Mouse (Mus musculus) midbrain, embryonic 10.5 days (tissue): ENCODE data around the gene Kif5c. TPM values are rescaled to one million over a fixed set of nuclear protein-coding genes. Genes with fewer than 3 reads are reported as not detected.

ENCODE experiments used
- DNase-seq: peaks from one replicate; pipeline ENCODE4 v3.0.0-alpha.2; 2017; ENCODE audit warnings: low spot score
- H3K27ac ChIP-seq: fragments of 300-500 bp; sonication (generic); replicated peaks from 2 replicates; pipeline ENCODE4 v1.5.1; 2016; ENCODE audit warnings: mild to moderate bottlenecking
- H3K27me3 ChIP-seq: fragments of 300-500 bp; sonication (generic); 2 replicates; pipeline ENCODE4 v1.6.1; 2016; ENCODE audit warnings: low read depth, mild to moderate bottlenecking; ENCODE audit not compliant: poor library complexity, severe bottlenecking
- H3K36me3 ChIP-seq: fragments of 300-500 bp; sonication (generic); 2 replicates; pipeline ENCODE4 v1.6.1; 2016; ENCODE audit warnings: mild to moderate bottlenecking, moderate library complexity
- H3K4me1 ChIP-seq: fragments of 300-500 bp; sonication (generic); 2 replicates; pipeline ENCODE4 v1.6.1; 2016
- H3K4me3 ChIP-seq: fragments of 300-500 bp; sonication (generic); 2 replicates; pipeline ENCODE4 v1.5.1; 2016; ENCODE audit warnings: mild to moderate bottlenecking, moderate library complexity
- H3K9me3 ChIP-seq: fragments of 300-500 bp; sonication (generic); replicated peaks from 2 replicates; pipeline ENCODE4 v1.6.1; 2016; ENCODE audit warnings: mild to moderate bottlenecking
- WGBS: fragments of 180-500 bp; shearing (Covaris S2); methylation state at CpG from one replicate; pipeline ENCODE4 v1.1.7; 2016; 5-methylcytosine and 5-hydroxymethylcytosine counted together
- polyA plus RNA-seq: library from polyadenylated mRNA; unstranded; fragments of >200 nt; fragmentation: Nextera tagmentation; extraction: Ambion mirVana; gene quantifications from 2 replicates; pipeline ENCODE4 v1.2.1, GENCODE M21; 2016

Kif5c gene
- polyA plus RNA-seq, 1 experiment from 2014 or later, result 37.3 TPM

DNA sequence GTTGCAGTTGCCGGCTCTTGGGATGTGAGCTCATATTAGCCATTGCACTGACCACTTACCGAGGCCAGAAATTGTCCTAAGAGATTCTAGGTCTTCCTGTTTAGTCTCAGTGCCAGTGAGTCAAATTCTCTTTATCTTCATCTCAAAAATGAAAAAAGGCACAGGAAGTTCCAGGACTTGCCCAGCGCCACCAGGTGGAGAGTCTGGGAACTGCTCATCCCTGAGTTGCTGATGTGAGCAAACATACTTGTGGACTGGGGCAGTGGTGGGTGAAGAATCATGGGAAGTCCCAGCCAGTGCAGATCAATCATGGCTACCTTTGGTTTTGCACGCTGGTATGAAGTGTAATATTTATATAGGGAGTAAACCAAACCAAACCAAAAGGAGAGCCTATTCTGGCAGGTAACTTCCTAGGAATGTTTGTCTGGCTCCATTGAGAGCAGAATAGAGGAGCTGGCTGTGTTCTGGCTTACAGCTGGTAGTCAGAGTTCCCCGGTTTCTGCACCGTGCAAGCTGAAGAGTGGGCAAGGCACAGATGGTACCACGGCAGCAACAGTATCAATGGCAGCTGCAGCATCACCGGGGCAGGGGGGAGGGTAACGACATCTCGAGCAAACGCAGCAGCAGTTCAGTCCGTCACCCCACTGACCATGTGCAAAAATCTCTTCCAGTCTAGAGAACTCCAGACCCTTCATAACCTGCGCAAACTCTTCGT lies 129.7 kb downstream of the Kif5c start:
- H3K4me1 ChIP-seq, result peaks cover 13% of the 10 kb centered on the region; the same call in 1 of the 2 replicates
- peak; percentile 53 for DNase-seq
- H3K27ac ChIP-seq, result no peak overlapping the region
- H3K9me3 ChIP-seq, result no peaks in the 10 kb centered on the region
- H3K4me3 ChIP-seq, result no peak overlapping the region
- no peaks in the 10 kb centered on the region for H3K27me3 ChIP-seq
- peaks cover 96% of the 10 kb centered on the region for H3K36me3 ChIP-seq
- 84% methylated on average over 14 of the region's 14 CpGs for WGBS

DNA sequence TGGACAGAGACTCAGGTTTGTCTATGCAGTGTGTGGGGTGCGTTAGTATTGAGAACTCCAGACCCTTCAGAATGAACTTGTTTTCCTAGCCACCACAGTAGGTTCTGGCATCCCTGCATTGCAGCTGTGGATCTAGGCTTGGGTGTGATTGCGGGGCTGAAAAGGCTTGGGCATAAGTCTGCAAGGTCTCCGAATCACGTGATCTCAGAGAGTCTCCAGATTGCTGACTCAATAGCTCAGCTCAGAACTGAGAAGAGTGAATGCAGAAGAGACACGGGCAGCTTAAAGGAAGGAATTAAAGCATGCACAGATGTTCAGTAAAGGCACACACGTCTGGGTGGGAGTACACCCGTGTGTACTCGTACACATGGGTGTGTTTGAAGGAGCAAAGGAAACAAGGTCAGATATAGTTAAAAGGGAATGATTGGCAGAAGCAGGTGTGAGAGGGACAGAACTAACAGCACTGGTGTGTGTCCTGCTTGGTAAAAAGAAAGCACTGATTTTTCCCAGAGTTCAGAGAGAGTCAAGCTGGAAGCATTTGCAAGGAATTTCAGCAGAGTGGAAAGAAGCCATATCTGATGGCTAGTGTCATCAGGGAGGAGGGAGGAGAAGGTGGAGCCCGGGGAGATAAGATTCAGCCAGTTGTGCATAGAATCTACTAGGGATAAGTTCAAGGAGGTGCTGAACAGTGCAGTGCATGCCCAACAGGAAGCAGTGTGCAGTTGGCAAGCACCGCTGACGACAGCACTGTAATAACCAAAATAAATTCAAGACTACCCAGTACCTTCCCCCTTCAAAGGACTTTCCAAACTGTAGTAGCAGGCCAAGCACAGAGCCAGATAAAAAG lies 130.9 kb downstream of the Kif5c start:
- Histone ChIP-seq H3K4me3 (no peak overlapping the region), H3K27ac (no peak overlapping the region), H3K9me3 (no peaks in the 10 kb centered on the region), H3K27me3 (no peaks in the 10 kb centered on the region), H3K4me1 (peaks cover 4% of the 10 kb centered on the region; the same call in 1 of the 2 replicates), H3K36me3 (peaks cover 94% of the 10 kb centered on the region)
- WGBS, result 91% methylated on average over 11 of the region's 11 CpGs
- DNase-seq, result no peak

DNA sequence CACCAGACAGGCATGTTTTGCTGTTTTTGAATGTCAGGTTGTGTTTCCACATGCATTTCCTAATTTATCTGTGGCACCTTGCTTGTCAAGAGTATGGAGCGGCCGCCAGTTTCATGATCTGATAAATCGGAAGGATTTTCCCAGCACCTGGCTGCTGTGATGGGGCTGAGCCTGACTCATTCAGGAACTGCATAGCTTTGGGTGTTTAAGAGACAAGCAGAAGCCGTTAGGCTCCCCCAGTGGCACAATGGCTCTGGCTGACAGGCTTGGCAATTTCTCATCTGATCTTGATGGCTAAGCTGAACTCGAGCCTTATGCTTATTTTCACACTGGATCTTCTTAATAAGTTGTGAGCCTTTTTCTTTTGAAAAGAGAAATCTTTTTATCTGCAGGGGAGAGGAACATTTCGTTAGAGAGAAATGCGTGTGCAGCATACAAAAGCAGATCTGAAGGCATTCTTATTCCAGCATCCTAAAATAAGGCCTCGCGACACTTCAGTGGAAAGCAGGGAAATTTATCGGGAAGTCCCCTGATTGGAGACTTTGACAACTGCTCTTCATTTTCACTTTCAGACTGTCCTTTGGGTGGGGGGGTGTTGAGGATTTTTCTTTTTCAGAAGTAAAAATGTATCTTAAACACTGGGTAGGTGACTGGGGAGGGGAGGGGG lies 132.6 kb downstream of the Kif5c start:
- Histone ChIP-seq H3K4me1 (no peaks in the 10 kb centered on the region), H3K27me3 (no peaks in the 10 kb centered on the region), H3K27ac (no peak overlapping the region), H3K9me3 (no peaks in the 10 kb centered on the region), H3K36me3 (peaks cover 94% of the 10 kb centered on the region), H3K4me3 (no peak overlapping the region)
- no peak for DNase-seq
- WGBS, result 89% methylated on average over 10 of the region's 10 CpGs

DNA sequence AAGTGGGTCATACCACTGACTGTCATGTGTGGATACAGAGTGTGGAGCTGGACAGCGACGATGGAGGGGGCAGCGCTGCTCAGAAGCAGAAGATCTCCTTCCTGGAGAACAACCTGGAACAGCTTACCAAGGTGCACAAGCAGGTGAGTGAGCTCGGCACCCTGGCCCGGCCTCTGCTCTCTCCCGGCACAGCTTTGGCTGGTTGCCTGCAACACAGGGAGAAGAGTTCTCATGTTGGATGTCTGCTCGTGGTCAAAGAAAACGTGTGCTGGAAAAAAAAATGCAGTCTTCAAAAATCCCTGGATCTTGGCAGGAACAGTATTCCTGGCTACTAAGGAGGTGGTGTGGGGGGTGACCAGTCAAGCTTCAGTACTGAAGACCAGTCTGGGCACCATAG lies 133.1 kb downstream of the Kif5c start:
- Histone ChIP-seq H3K4me1 (no peaks in the 10 kb centered on the region), H3K27me3 (no peaks in the 10 kb centered on the region), H3K36me3 (peaks cover 94% of the 10 kb centered on the region), H3K9me3 (no peaks in the 10 kb centered on the region), H3K27ac (no peak overlapping the region), H3K4me3 (no peak overlapping the region)
- 93% methylated on average over 8 of the region's 8 CpGs for WGBS
- DNase-seq, result no peak

DNA sequence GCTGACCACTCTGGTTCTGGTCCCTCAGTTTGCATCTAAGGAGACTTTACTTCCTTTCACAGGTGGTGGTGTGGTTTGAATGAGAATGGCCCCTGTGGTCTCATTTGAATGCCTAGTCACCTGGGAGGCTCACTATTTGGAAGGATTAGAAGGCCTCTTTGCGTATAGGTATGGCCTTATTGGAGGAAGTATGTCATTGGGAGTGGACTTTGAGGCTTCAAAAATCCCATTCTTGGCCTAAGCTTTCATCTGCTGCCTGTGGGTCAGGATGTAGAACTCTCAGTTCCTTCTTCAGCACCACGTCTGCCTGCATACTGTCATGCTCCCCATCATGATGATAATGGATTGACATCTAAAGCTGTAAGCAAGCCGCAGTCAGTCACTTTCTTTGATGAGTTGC lies 134.0 kb downstream of the Kif5c start:
- no peak overlapping the region for H3K27ac ChIP-seq
- WGBS, result 96% methylated on average over 3 of the region's 3 CpGs
- no peaks in the 10 kb centered on the region for H3K9me3 ChIP-seq
- H3K4me3 ChIP-seq, result no peak overlapping the region
- no peak for DNase-seq
- no peaks in the 10 kb centered on the region for H3K4me1 ChIP-seq
- H3K36me3 ChIP-seq, result peaks cover 94% of the 10 kb centered on the region
- H3K27me3 ChIP-seq, result no peaks in the 10 kb centered on the region

DNA sequence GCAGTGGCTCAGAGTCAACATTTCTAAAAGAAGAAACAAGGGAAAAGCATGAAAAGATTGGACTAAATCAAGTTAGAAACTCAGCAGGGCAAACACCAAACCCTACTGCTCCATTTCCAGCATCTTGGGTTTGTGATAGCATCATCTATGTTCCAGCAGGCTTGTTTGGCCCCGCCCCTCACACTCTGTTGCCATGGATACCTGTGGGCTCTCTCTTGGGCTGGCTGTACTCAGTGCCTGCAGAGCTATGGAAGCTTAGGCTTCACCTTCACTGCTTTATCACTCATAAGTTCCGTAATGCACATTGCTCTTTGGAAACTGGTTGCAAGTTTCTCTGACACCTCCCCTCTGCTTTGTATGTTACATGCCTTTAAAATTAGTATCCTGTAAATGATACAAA lies 136.0 kb downstream of the Kif5c start:
- Histone ChIP-seq H3K27ac (no peak overlapping the region), H3K36me3 (peaks cover 98% of the 10 kb centered on the region), H3K27me3 (no peaks in the 10 kb centered on the region), H3K4me3 (no peak overlapping the region), H3K4me1 (no peaks in the 10 kb centered on the region), H3K9me3 (no peaks in the 10 kb centered on the region)
- whole genome bisulfite sequencing, result 58% methylated on average over 2 of the region's 2 CpGs
- peak; percentile 34 for DNase-seq

DNA sequence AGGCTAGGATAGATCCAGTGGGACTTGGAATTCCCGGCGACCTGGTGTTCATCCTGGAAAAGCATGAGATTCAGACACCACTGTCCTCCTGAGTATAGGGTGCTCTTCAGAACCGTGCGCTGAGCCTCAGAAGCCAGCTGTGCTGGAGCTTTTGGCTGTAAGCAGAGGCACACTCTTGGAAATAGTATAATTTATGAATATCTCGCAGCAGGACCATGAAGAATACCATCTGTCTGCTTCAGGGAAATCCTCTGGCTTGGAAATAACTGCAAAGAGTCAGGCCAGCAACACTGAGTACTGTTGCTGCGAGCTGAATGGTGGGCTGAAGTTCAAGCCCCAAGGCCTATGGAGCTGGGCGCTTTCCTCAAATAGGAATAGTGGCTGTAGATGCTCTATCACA lies 138.5 kb downstream of the Kif5c start:
- no peak for DNase-seq
- Histone ChIP-seq H3K9me3 (no peaks in the 10 kb centered on the region), H3K4me3 (no peak overlapping the region), H3K36me3 (peaks cover 98% of the 10 kb centered on the region), H3K4me1 (no peaks in the 10 kb centered on the region), H3K27ac (no peak overlapping the region), H3K27me3 (no peaks in the 10 kb centered on the region)
- 94% methylated on average over 7 of the region's 7 CpGs for WGBS

DNA sequence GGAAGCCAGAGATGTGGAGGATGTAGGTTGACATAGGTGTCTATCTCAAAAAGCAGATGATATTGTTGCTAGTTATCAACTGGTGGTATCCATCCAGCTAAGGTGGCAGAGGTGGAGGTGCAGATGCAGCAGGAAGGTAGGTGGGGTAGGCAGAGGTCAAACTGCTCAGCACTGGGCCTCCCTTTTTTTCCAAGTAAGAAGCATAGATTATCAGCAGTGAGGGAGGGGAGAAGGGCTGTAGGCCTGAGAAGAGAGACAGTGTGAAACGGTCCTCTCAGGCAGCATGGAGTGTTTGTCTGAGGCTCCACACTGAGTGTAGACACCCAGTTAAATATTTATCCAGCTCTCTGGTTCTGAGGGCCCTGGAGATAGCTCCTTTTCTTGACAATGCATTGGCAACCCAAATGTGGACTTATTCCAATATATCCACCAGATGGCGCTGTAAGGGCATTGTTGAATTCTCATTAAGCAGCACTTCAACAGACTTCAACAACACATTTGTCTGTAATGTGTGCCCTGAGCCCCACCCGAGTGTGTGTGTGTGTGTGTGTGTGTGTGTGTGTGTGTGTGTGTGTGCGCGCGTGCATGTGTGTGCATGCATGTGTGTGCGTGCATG lies 145.3 kb downstream of the Kif5c start:
- Histone ChIP-seq H3K27ac (no peak overlapping the region), H3K36me3 (peaks cover 87% of the 10 kb centered on the region), H3K9me3 (no peaks in the 10 kb centered on the region), H3K4me1 (peaks cover 3% of the 10 kb centered on the region; the same call in 1 of the 2 replicates), H3K27me3 (no peaks in the 10 kb centered on the region), H3K4me3 (no peak overlapping the region)
- peak; percentile 58 for DNase-seq
- 54% methylated on average over 7 of the region's 7 CpGs for WGBS

DNA sequence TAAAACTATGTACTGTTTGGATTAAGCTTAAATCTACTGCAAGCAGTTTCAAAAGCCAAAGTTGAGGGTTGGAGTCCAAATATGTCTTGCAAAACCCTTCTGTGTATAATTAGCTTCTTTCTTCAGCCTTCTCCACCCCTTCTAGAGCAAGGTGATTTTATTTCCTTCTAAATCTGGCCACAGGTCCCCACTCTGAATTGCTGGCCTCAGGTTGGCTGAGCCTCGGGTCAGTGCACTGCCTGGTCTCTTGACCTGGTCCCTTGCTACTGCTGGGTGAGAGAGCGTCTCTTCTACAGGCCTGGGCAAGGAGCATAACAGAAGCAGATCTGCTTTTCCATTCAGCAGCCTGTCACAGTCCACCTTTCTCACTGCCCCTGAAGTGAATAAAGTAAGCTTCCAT lies 149.8 kb downstream of the Kif5c start:
- Histone ChIP-seq H3K27ac (no peak overlapping the region), H3K27me3 (no peaks in the 10 kb centered on the region), H3K9me3 (no peaks in the 10 kb centered on the region), H3K36me3 (peaks cover 73% of the 10 kb centered on the region), H3K4me3 (no peak overlapping the region), H3K4me1 (peaks cover 3% of the 10 kb centered on the region; the same call in 1 of the 2 replicates)
- DNase-seq, result no peak
- 82% methylated on average over 2 of the region's 2 CpGs for WGBS

DNA sequence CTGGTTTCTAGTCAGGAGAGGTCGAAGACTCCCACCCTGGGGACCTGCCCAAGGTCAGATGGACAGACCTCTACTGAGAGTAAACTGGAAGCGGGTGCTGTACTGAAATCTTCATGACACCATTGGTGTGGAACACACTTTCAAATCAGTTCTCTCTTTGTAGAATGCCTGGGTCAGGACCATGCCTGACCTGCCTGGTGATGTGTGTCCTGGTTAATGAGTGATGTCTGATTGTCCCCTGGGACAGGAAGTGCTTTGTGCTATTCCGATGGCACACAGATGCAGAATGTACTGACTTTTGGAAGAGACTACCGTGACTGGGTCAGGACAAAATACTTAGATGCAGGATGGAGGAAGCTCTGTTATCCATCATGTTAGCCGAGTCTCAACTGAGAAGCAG lies 151.3 kb downstream of the Kif5c start:
- Histone ChIP-seq H3K27me3 (no peaks in the 10 kb centered on the region), H3K4me3 (no peak overlapping the region), H3K27ac (no peak overlapping the region), H3K36me3 (peaks cover 77% of the 10 kb centered on the region), H3K4me1 (peaks cover 3% of the 10 kb centered on the region; the same call in 1 of the 2 replicates), H3K9me3 (no peaks in the 10 kb centered on the region)
- DNase-seq, result no peak
- 84% methylated on average over 5 of the region's 5 CpGs for WGBS

DNA sequence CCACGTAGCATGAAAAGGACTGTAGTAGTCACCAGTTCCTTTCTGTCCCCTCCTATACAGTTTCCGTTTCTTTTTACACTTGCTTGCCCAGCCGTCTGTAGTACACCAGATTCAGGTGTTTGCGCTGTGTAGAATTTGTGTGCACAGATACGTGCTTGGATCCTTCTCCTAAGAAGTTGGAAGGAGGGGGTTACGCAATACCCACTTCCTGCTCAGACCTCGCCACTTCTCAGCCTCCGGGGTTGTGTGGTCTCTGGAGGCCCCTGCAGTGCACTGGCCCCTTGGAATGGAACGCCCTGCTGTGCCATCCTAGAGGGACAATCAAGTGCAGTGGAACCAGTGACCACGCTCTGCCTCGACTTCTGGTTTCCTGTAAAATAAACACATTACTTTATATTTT lies 152.1 kb downstream of the Kif5c start:
- Histone ChIP-seq H3K36me3 (peaks cover 73% of the 10 kb centered on the region), H3K4me1 (peaks cover 3% of the 10 kb centered on the region; the same call in 1 of the 2 replicates), H3K9me3 (no peaks in the 10 kb centered on the region), H3K27me3 (no peaks in the 10 kb centered on the region), H3K4me3 (no peak overlapping the region), H3K27ac (no peak overlapping the region)
- 82% methylated on average over 11 of the region's 11 CpGs for WGBS
- no peak for DNase-seq

DNA sequence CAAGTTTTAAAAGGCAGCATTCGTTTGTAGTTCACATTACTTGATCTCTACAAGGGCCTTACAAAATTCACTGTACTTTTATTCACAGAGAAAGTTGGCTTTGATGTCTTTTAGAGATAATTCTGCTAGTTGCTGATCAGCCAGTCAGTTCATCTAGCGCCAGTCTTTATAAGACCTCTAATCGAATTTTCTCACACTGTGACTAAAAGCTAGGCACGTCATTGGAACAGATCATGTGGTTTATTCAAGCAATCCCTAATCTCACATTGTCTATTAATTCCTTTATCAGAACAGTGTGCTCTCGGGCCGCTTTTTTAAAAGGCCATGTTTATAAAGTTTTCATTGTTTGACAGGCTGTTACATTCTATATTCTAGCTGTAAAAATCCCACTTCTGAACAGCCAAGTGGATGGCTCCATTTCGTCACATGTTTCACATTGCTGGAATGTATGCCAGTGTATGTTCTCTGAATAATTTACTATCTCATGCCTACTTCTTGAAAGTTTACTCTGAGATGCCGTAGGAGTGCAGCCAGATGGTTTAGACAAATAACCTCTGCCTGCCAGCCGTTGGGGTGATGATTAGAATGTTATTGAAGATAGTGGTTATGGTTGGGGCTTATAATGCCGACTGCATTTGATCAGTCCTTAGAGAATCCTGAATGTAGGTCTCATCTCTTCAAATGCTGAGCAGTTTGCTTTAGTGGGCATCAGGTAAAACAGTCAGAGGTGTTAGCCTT lies 154.3 kb downstream of the Kif5c start:
- Histone ChIP-seq H3K9me3 (no peaks in the 10 kb centered on the region), H3K27ac (no peak overlapping the region), H3K27me3 (no peaks in the 10 kb centered on the region), H3K4me1 (peaks cover 6% of the 10 kb centered on the region; the same call in 1 of the 2 replicates), H3K36me3 (peaks cover 51% of the 10 kb centered on the region), H3K4me3 (no peak overlapping the region)
- 87% methylated on average over 10 of the region's 10 CpGs for WGBS
- no peak for DNase-seq
